Mouse (Mus musculus) lung, postnatal 36 days (tissue): ENCODE data around the gene Akap2.

Experiments
- DNase-seq: peaks from one replicate; pipeline ENCODE4 v3.0.0; 2022; ENCODE audit warnings: mixed read lengths

Gene Akap2

GRCm38 (mm10) chr4:57915216-57915965, 197.9 kb downstream of the Akap2 start:
- peak; percentile 83 for DNase-seq

- peak; percentile 77 for DNase-seq
Measured at GRCm38 (mm10) chr4:57916201-57916661, 198.8 kb downstream of the Akap2 start, which contains the start of gene D630039A03Rik. TSS of gene D630039A03Rik (minus strand) at chr4:57916297.

GRCm38 (mm10) chr4:57916711-57917110, 199.3 kb downstream of the Akap2 start:
- no peak for DNase-seq

- peak; percentile 25 for DNase-seq
Measured at GRCm38 (mm10) chr4:57919494-57920423, 202.3 kb downstream of the Akap2 start.

GRCm38 (mm10) chr4:57920522-57920921, 203.1 kb downstream of the Akap2 start:
- DNase-seq: no peak

- DNase-seq: no peak
Measured at GRCm38 (mm10) chr4:57922171-57922570, 204.7 kb downstream of the Akap2 start.

GRCm38 (mm10) chr4:57924556-57925071, 207.2 kb downstream of the Akap2 start:
- no peak for DNase-seq

GRCm38 (mm10) chr4:57927464-57928205, 210.2 kb downstream of the Akap2 start:
- peak; percentile 66 for DNase-seq

GRCm38 (mm10) chr4:57930559-57931170, 213.2 kb downstream of the Akap2 start:
- peak; percentile 76 for DNase-seq

- no peak for DNase-seq
Measured at GRCm38 (mm10) chr4:57934181-57934580, 216.7 kb downstream of the Akap2 start.

- no peak for DNase-seq
Measured at GRCm38 (mm10) chr4:57937292-57937691, 219.8 kb downstream of the Akap2 start.

GRCm38 (mm10) chr4:57940631-57941030, 223.2 kb downstream of the Akap2 start:
- DNase-seq: no peak

- no peak for DNase-seq
Measured at GRCm38 (mm10) chr4:57942892-57943291, 225.4 kb downstream of the Akap2 start.
